Mouse (Mus musculus): ENCODE measurements at regions not wholly inside any gene's neighbourhood (a gene's known extent, or its start where the extent isn't known, plus 50 kb on each side); places are given as distances from the start of the nearest gene placed in this dataset.
"Not testable (repeated sequence)": the region's sequence is repeated elsewhere in the genome, so short reads cannot be mapped to it uniquely, and the experiment has no call there.

DNA sequence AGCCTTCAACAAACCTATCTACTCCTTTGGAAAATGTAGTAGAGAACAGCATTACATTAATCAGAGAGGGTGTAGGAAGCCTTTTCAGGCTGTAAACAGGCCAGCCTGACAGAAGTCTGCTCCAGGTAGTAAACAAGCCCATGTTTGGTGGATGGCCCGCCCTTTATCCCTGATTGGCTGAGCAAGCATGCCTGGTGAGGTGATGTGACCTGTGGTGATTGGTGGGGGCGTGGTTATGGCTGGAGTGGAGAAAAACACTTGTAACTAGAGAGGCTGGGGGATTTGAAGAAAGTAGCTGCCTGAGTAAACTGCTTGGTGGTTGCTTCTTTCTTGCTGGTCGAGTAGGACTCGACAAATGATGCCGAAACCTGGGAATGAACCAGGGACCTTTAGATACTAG lies 621.3 kb upstream of the Dsel start:
- not testable (repeated sequence) for DNase-seq (ENCODE audit: low spot score in 2 of 2)

DNA sequence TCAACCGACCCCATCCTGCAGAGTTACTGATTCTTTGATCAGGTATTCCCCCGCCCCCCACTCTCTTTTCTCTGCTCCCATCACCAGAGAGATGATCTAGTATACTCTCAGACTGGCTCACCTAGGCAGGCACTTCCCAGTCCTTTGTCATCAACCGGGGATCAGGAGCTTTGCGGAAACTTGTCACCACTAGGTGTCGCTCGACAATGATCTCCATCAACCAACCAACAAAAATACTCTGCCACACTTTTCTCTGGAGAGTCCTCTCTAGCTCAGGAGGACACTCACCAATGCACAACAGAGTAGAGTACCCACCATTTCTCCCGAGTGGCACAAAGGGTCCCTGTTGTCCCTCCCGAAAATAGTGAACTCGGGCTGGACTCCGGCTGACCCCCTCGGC lies 591.3 kb upstream of the Dsel start:
- no peak for DNase-seq (ENCODE audit: low spot score in 2 of 2)

DNA sequence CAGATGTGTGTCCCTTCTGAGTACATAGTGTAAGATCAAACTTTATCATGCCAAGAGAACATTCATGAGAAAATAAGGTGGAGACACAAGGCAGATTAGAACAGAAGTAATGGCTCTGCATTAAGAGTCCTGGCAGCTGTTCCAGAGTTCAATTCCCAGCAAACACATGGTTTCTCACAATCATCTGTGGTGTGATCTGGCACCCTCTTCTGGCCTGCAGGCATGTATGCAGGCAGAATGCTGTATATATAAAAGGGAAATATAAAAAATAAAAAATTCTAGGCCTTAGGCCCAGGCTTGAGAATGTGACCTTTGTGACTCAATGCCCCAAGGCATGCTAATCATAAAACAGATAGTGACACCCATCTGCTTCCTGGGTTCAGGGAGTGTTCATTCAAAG lies 587.7 kb upstream of the Dsel start:
- DNase-seq (ENCODE audit: low spot score in 2 of 2) = no peak

DNA sequence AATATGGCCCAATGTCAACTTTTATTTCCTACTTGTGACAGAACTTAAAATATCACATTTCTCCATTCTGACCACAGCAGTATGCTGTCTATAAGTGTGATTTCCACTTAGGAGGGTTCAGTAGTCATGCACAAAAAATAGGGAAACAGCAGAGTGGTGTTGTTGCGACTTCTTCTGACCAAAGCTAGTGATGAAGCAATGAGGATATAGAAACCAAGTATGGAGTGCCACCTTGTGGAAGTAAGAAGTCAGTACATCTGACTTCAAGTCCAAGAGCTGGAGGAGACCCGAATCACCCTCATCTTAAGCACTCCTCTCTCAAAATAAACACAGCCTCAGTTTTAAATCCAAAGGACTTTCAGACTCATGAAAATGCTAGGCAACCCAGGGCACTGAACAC lies 586.9 kb upstream of the Dsel start:
- no peak for DNase-seq (ENCODE audit: low spot score in 2 of 2)

DNA sequence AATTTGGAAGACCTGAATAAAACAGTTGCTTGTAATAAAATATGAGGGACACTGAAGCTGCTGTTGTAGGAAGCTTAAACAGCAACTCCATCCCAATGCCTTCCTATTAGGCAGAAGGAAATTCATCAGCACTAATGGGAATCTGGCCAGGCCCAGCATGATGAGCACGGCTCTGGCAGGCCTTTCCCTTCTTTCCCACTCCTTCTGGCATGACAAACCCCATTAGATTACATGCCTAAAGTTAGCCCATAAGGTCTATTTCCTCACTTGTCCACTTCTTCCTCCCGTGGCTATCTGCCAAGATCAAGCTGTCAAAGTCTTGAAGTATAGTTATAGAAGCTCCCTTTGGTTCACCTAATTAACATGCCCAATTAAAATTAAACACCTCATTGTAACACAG lies 574.4 kb upstream of the Dsel start:
- no peak for DNase-seq (ENCODE audit: low spot score in 2 of 2)

DNA sequence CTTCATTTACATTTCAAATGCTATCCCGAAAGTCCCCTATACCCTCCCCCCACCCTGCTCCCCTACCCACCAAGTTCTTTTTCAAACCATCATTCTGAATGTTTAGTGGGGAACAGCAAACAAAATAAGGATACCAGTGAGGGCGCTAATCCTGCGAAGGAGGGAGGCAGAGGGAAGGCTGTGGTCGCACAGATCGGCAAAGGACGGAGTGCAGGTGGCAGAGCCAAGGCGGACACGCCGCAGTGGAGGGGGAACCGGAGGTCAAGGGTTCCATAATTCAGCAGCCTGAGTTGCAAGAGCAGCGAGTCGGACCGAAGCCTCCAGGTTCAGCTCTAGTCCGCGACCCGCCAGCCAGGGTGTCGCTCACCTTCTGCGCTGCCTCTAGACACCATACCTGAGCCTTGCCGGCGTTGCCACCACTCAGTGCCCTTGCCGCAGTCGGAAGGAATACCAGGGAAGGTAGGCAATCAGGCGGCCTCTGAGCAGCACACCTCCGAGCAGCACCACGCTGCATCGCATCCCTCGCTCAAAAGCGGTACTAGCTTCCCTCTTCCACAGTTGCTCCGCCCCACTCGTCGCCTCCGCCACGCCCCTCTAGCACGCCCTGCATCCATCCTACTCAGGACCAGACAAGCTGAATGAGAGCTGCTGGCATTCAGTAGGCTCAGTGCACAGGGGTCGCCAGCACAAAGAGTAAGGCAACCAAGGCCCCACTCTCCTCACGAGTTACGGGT lies 551.8 kb upstream of the Dsel start:
- no peak for DNase-seq (ENCODE audit: low spot score in 2 of 2)

DNA sequence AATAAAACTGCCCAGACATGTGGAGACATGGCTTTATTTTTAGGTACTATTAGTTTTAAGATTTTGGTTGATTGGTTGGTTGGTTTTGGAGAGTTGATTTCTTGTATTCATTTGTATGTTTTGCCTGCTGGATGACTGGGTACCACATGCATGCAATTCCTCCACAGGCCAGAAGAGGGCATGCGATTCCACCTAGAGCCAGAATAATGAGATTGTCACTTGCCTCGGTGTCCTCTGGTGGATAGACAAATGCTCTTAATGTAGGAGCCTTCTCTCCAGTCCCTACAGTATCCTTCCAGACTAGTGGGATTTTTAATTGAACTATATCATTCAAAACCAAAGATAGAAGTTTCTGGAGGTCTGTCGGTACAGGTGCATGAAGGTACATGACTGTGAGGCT lies 524.1 kb upstream of the Dsel start:
- DNase-seq (ENCODE audit: low spot score in 2 of 2) = no peak

DNA sequence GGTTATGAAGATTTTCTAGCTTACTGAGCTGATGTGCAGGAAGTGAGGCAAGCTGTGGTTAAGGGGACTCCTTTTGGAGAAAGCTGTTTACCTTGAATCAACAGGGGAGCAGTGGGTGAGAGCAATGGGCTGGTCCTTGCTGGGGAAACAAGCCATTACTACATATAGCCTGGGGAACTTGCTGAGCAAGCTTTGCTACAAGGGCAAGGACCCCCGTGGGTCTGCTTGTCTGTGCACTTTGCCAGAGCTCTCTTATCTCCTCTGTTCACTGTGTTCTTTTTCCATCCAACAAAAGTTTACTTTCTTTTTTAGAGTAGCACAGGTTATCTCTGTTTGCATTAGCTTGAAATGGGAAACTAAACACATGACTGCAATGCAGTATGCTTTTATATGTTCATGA lies 519.3 kb upstream of the Dsel start:
- DNase-seq (ENCODE audit: low spot score in 2 of 2) = no peak

DNA sequence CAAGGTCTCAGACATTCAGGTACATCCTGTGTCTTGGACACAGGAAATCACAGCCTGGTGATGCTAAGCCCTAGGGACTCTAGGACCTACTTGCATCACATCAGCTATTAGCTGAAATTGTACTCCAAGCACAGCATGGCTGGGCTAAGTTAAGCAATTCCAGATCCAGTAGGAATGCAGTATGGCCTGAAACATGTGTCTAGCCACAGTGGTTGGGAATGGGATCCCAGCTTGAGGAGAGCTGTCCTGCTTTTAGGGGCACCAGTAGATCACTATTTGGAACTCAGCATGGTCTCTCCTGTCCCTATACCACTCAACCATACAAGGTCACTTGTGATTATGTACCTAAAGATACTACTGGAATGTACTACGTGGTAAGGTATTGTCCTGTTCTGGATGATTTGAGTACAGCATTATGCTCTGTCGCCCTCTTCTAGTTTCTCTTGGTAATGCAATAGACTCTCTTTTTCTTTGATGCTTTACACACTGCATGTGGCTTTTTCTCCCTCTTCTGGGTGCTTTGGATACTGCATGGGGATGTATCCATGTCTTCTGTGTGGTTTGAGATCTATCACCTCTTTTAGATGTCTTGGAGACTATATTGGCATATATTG lies 515.0 kb upstream of the Dsel start:
- DNase-seq (ENCODE audit: low spot score in 2 of 2) = peak in 1 of 2 experiments; percentile 13

DNA sequence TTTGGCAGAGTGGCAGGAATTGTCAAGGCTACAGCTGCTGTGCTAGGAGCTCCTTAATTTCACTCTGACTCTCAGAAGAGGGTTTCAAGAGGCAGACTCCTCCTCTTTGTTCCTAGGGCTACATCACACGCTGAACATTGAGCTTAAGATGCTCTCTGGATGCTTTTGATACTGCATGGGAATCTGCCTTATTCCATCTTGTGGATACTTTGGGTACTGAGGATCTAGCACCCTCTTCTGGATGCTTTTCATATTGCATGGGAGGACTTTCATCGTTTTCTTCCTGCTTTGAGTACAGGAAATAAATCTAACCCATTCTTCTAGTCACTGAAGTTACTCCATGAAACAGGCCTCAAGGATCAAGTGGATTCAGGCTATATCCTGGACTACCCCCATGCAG lies 513.9 kb upstream of the Dsel start:
- no peak for DNase-seq (ENCODE audit: low spot score in 2 of 2)

DNA sequence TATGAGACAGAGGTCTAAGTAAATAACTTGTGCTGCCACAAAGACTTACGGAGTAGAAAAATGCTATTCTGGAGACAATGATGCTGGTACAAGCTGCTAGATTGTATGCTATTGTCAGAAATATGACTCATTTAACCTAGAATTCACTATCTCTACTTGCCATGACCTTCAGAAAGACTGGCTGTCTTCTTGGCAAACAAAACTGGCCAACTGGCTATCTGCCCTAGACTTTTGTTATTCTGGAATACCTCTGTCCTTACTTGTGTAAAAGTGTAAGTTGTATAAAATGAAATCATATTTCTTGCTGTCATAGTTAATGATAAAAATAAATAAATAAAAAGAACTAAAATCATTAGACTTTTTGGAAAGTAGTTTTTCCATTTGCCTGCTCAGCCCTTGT lies 491.1 kb upstream of the Dsel start:
- DNase-seq (ENCODE audit: low spot score in 2 of 2) = no peak

Measured in gastrocnemius, postnatal 4 days (tissue).